Mouse (Mus musculus) lung, postnatal 25 days (tissue): Measurements from ENCODE around the gene Pcdh15.

Source experiments
- DNase-seq: peaks from one replicate; pipeline ENCODE4 v3.0.0; 2022; ENCODE audit warnings: low spot score

Pcdh15 gene

GRCm38 (mm10) chr10:74307035-74307434 lies 1207.9 kb downstream of the Pcdh15 start:
- DNase-seq = no peak

GRCm38 (mm10) chr10:74316091-74316490 lies 1216.9 kb downstream of the Pcdh15 start:
- no peak for DNase-seq

GRCm38 (mm10) chr10:74335412-74335811 lies 1236.3 kb downstream of the Pcdh15 start:
- DNase-seq = no peak

GRCm38 (mm10) chr10:74339247-74340160 lies 1240.4 kb downstream of the Pcdh15 start:
- no peak for DNase-seq

- DNase-seq = no peak
These were observed 1260.4 kb downstream of the Pcdh15 start for GRCm38 (mm10) chr10:74359526-74359925.

GRCm38 (mm10) chr10:74378697-74379096 lies 1279.6 kb downstream of the Pcdh15 start:
- DNase-seq = no peak

- no peak for DNase-seq
These were observed 1280.4 kb downstream of the Pcdh15 start for GRCm38 (mm10) chr10:74379276-74380134.

GRCm38 (mm10) chr10:74387538-74388499 lies 1288.7 kb downstream of the Pcdh15 start:
- no peak for DNase-seq

- no peak for DNase-seq
These were observed 1304.0 kb downstream of the Pcdh15 start for GRCm38 (mm10) chr10:74403111-74403510.

GRCm38 (mm10) chr10:74414021-74414420 lies 1314.9 kb downstream of the Pcdh15 start:
- DNase-seq = no peak

GRCm38 (mm10) chr10:74414945-74415344 lies 1315.8 kb downstream of the Pcdh15 start:
- DNase-seq = no peak

- DNase-seq = no peak
These were observed 1316.2 kb downstream of the Pcdh15 start for GRCm38 (mm10) chr10:74415359-74415758.

- DNase-seq = no peak
These were observed 1316.8 kb downstream of the Pcdh15 start for GRCm38 (mm10) chr10:74415949-74416348.

GRCm38 (mm10) chr10:74450069-74450468 lies 1350.9 kb downstream of the Pcdh15 start:
- DNase-seq = no peak

- no peak for DNase-seq
These were observed 1364.8 kb downstream of the Pcdh15 start for GRCm38 (mm10) chr10:74463972-74464371.

GRCm38 (mm10) chr10:74480779-74481178 lies 1381.6 kb downstream of the Pcdh15 start:
- DNase-seq = no peak

- DNase-seq = no peak
These were observed 1413.2 kb downstream of the Pcdh15 start for GRCm38 (mm10) chr10:74512315-74512714.

- DNase-seq = no peak
These were observed 1414.6 kb downstream of the Pcdh15 start for GRCm38 (mm10) chr10:74513743-74514142.

- DNase-seq = no peak
These were observed 1439.2 kb downstream of the Pcdh15 start for GRCm38 (mm10) chr10:74538371-74538770.

- no peak for DNase-seq
These were observed 1456.2 kb downstream of the Pcdh15 start for GRCm38 (mm10) chr10:74555326-74555725.

- no peak for DNase-seq
These were observed 1470.5 kb downstream of the Pcdh15 start for GRCm38 (mm10) chr10:74569603-74570002.

- no peak for DNase-seq
These were observed 1480.8 kb downstream of the Pcdh15 start for GRCm38 (mm10) chr10:74579924-74580323.
